In genomic region chr15:32012044-32012443, GRCm38 (mm10) we compare ENCODE assay signal across 8 mouse cellular contexts.
DNase-seq lines count a peak whose midpoint lies in the region; ATAC-seq and TF ChIP-seq lines count a peak whose summit lies in the region.

No protein-coding gene starts in this region.

- H3K36me3 ChIP-seq in heart, adult 2 months (ENCODE audit: control insufficient read depth, insufficient read depth, low read length), result no peaks in the 10 kb centered on the region
- no peaks in the 10 kb centered on the region for H3K36me3 ChIP-seq in heart, embryonic 10.5 days
- no peaks in the 10 kb centered on the region for H3K36me3 ChIP-seq in kidney, postnatal 0 days (ENCODE audit: insufficient read depth, low read length)
- no peaks in the 10 kb centered on the region for H3K36me3 ChIP-seq in forebrain, embryonic 13.5 days (ENCODE audit: poor library complexity, severe bottlenecking)

- H3K9me3 ChIP-seq in heart, embryonic 10.5 days, result no peaks in the 10 kb centered on the region
- H3K9me3 ChIP-seq in kidney, postnatal 0 days (replicated peaks; ENCODE audit: low read length), result no peaks in the 10 kb centered on the region
- H3K9me3 ChIP-seq in forebrain, embryonic 13.5 days (replicated peaks), result no peaks in the 10 kb centered on the region

- peak; percentile 78 for TF ChIP-seq CTCF in heart, adult 2 months (IDR thresholded peaks at IDR 0.05)
- TF ChIP-seq CTCF in kidney, postnatal 0 days (IDR thresholded peaks at IDR 0.05; ENCODE audit: low read depth), result peak; percentile 81

- no peaks in the 10 kb centered on the region for H3K4me1 ChIP-seq in heart, adult 2 months (ENCODE audit: control insufficient read depth, insufficient read depth, low read length)
- no peaks in the 10 kb centered on the region for H3K4me1 ChIP-seq in heart, embryonic 10.5 days
- no peaks in the 10 kb centered on the region for H3K4me1 ChIP-seq in kidney, postnatal 0 days (replicated peaks; ENCODE audit: insufficient read depth, low read length)
- no peaks in the 10 kb centered on the region for H3K4me1 ChIP-seq in forebrain, embryonic 13.5 days

- H3K27ac ChIP-seq in heart, adult 2 months, result no peak overlapping the region
- no peak overlapping the region for H3K27ac ChIP-seq in heart, embryonic 10.5 days
- H3K27ac ChIP-seq in kidney, postnatal 0 days, result no peak overlapping the region
- no peak overlapping the region for H3K27ac ChIP-seq in forebrain, embryonic 13.5 days

- H3K4me2 ChIP-seq in kidney, postnatal 0 days (ENCODE audit: low read length), result no peak overlapping the region
- no peak overlapping the region for H3K4me2 ChIP-seq in forebrain, embryonic 13.5 days

- no peak for DNase-seq in heart, adult 2 months
- DNase-seq in heart, embryonic 10.5 days (ENCODE audit: low spot score), result no peak
- peak; percentile 7 for DNase-seq in thymus, postnatal 4 days
- DNase-seq in thymus, postnatal 25 days, result no peak
- peak; percentile 30 to 46 for DNase-seq in cerebellum, postnatal 36 days
- DNase-seq in kidney, postnatal 0 days (ENCODE audit: low spot score), result peak; percentile 68
- peak; percentile 10 for DNase-seq in testis, postnatal 14 days (ENCODE audit: low spot score)

- intact Hi-C loops in heart, adult 2 months (cut with DNase I), result loop anchor here (2.0 to 5.0 kb wide), 5 partner anchors 230 to 755 kb away; partner anchors contain the start of gene Sema5a

- no peaks in the 10 kb centered on the region for H3K79me2 ChIP-seq in heart, adult 2 months (replicated peaks; ENCODE audit: control insufficient read depth, insufficient read depth, low read length)

- no peak for TF ChIP-seq POLR2A in heart, adult 2 months (IDR thresholded peaks at IDR 0.05; ENCODE audit: insufficient read depth, low read depth, low read length)

- no peak overlapping the region for H3K9ac ChIP-seq in heart, adult 2 months (ENCODE audit: low read depth, low read length)
- no peak overlapping the region for H3K9ac ChIP-seq in kidney, postnatal 0 days (ENCODE audit: low read depth, low read length)
- H3K9ac ChIP-seq in forebrain, embryonic 13.5 days, result no peak overlapping the region

- no peaks in the 10 kb centered on the region for H3K27me3 ChIP-seq in heart, adult 2 months (ENCODE audit: control insufficient read depth, insufficient read depth, low read length)
- no peaks in the 10 kb centered on the region for H3K27me3 ChIP-seq in heart, embryonic 10.5 days (ENCODE audit: insufficient read depth, poor library complexity, severe bottlenecking)
- H3K27me3 ChIP-seq in kidney, postnatal 0 days (ENCODE audit: insufficient read depth, low read length), result no peaks in the 10 kb centered on the region
- no peaks in the 10 kb centered on the region for H3K27me3 ChIP-seq in forebrain, embryonic 13.5 days

- TF ChIP-seq EP300 in heart, adult 2 months (IDR thresholded peaks at IDR 0.05; ENCODE audit: insufficient read depth, low read depth, low read length), result no peak

- 27% methylated on average over 2 of the region's 2 CpGs for WGBS in heart, adult 2 months
- 48% methylated on average over 2 of the region's 2 CpGs for WGBS in heart, embryonic 10.5 days
- whole genome bisulfite sequencing in kidney, postnatal 0 days, result 47% methylated on average over 2 of the region's 2 CpGs
- 42% methylated on average over 2 of the region's 2 CpGs for WGBS in forebrain, embryonic 13.5 days

- ATAC-seq in kidney, postnatal 0 days (replicated peaks; ENCODE audit: low FRiP score, low read depth), result no peak
- ATAC-seq in forebrain, embryonic 13.5 days, result no peak

- H3K4me3 ChIP-seq in heart, adult 2 months, result no peak overlapping the region
- no peak overlapping the region for H3K4me3 ChIP-seq in heart, embryonic 10.5 days
- H3K4me3 ChIP-seq in kidney, postnatal 0 days (replicated peaks; ENCODE audit: low read depth, low read length), result no peak overlapping the region
- no peak overlapping the region for H3K4me3 ChIP-seq in forebrain, embryonic 13.5 days

Comparison
In these comparisons a context has a peak if more than half of its experiments do, and no peak if none do; other contexts are left out.
1. DNase-seq: peak in thymus, postnatal 4 days (single experiment), cerebellum, postnatal 36 days (2 of 2), kidney, postnatal 0 days (single experiment) and testis, postnatal 14 days (single experiment); none in heart, adult 2 months (0 of 2), heart, embryonic 10.5 days (single experiment) and thymus, postnatal 25 days (single experiment).